Mouse (Mus musculus): ENCODE results near the gene Tbc1d24. TPM values are rescaled to one million over a fixed set of nuclear protein-coding genes. Genes with fewer than 3 reads are reported as not detected.
"Not testable (repeated sequence)": the region's sequence is repeated elsewhere in the genome, so short reads cannot be mapped to it uniquely, and the experiment has no call there.

Tbc1d24 gene
- polyA plus RNA-seq, 1 experiment: 14.4 TPM

DNA sequence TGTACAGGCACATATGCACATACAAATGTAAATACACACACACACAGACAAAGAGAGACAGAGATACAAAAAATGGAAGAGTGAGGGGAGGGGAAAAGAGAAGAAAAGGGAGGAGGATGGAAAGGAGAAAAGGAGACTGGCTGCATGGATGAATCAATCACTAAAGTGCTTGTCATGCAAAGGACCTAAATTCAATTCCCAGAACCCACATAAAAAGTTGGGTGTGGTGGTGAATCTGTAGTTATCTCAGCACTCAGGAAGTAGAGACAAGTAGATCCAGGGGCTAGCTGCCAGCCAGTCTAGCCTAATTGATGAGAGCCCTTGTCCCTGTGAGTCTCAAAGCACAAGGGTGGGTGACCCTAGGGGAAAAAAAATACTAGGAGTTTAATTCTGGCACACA is 71.3 kb downstream of the Tbc1d24 start:
- TF ChIP-seq CTCF (IDR thresholded peaks at IDR 0.05; ENCODE audit: low read depth, low read length) (no peak), POLR2A (IDR thresholded peaks at IDR 0.05; ENCODE audit: insufficient read depth, low read length) (no peak), EP300 (IDR thresholded peaks at IDR 0.05; ENCODE audit: insufficient read depth, low read depth, low read length) (no peak)
- Histone ChIP-seq H3K4me3 (ENCODE audit: low read depth, low read length) (no peak overlapping the region), H3K27ac (ENCODE audit: insufficient read depth, low read length) (peak overlapping the region; percentile 91), H3K9me3 (replicated peaks; ENCODE audit: control insufficient read depth, insufficient read depth, low read length, poor library complexity, severe bottlenecking) (no peaks in the 10 kb centered on the region), H3K36me3 (ENCODE audit: control insufficient read depth, insufficient read depth, low read length, poor library complexity, severe bottlenecking) (no peaks in the 10 kb centered on the region), H3K4me1 (ENCODE audit: control insufficient read depth, insufficient read depth, low read length) (peaks cover 6% of the 10 kb centered on the region), H3K9ac (ENCODE audit: low read depth, poor library complexity, severe bottlenecking) (no peak overlapping the region), H3K27me3 (ENCODE audit: control insufficient read depth, insufficient read depth, low read length, poor library complexity, severe bottlenecking) (no peaks in the 10 kb centered on the region)

- not testable (repeated sequence) for H3K27ac ChIP-seq (ENCODE audit: insufficient read depth, low read length); H3K36me3 ChIP-seq (ENCODE audit: control insufficient read depth, insufficient read depth, low read length, poor library complexity, severe bottlenecking); H3K4me3 ChIP-seq (ENCODE audit: low read depth, low read length); H3K9ac ChIP-seq (ENCODE audit: low read depth, poor library complexity, severe bottlenecking); H3K9me3 ChIP-seq (replicated peaks; ENCODE audit: control insufficient read depth, insufficient read depth, low read length, poor library complexity, severe bottlenecking); H3K4me1 ChIP-seq (ENCODE audit: control insufficient read depth, insufficient read depth, low read length); H3K27me3 ChIP-seq (ENCODE audit: control insufficient read depth, insufficient read depth, low read length, poor library complexity, severe bottlenecking)
- peak; percentile 4 for TF ChIP-seq CTCF (IDR thresholded peaks at IDR 0.05; ENCODE audit: low read depth, low read length)
These were observed 72.4 kb downstream of the Tbc1d24 start for GRCm38 (mm10) chr17:24132919-24133318.

DNA sequence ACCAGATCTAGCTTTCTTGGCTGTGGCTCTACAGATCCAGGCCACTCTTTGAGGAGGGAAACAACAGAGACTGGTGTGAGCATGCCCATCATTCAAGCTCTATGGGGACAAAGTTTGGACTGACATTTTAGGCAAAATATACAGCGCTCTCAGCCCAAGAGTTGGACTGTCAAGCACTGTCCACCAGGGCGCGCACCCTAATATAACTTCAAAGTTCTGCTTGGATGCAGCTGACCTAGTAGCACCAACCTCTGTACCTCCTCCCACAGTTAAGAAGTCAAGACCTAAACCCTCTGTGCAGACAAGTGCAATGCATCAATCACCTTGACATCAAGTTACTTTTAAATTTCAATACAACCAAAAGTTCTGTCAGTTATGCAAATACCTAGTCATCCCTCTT is 73.8 kb downstream of the Tbc1d24 start:
- Histone ChIP-seq H3K4me3 (ENCODE audit: low read depth, low read length) (no peak overlapping the region), H3K9ac (ENCODE audit: low read depth, poor library complexity, severe bottlenecking) (no peak overlapping the region), H3K27me3 (ENCODE audit: control insufficient read depth, insufficient read depth, low read length, poor library complexity, severe bottlenecking) (no peaks in the 10 kb centered on the region), H3K36me3 (ENCODE audit: control insufficient read depth, insufficient read depth, low read length, poor library complexity, severe bottlenecking) (no peaks in the 10 kb centered on the region), H3K4me1 (ENCODE audit: control insufficient read depth, insufficient read depth, low read length) (peaks cover 6% of the 10 kb centered on the region), H3K27ac (ENCODE audit: insufficient read depth, low read length) (no peak overlapping the region), H3K9me3 (replicated peaks; ENCODE audit: control insufficient read depth, insufficient read depth, low read length, poor library complexity, severe bottlenecking) (no peaks in the 10 kb centered on the region)
- peak; percentile 57 for TF ChIP-seq CTCF (IDR thresholded peaks at IDR 0.05; ENCODE audit: low read depth, low read length)
- TF ChIP-seq POLR2A (IDR thresholded peaks at IDR 0.05; ENCODE audit: insufficient read depth, low read length): no peak
- no peak for TF ChIP-seq EP300 (IDR thresholded peaks at IDR 0.05; ENCODE audit: insufficient read depth, low read depth, low read length)

GRCm38 (mm10) chr17:24129246-24129645 is 76.1 kb downstream of the Tbc1d24 start:
- H3K27ac ChIP-seq (ENCODE audit: insufficient read depth, low read length); H3K9ac ChIP-seq (ENCODE audit: low read depth, poor library complexity, severe bottlenecking); H3K4me1 ChIP-seq (ENCODE audit: control insufficient read depth, insufficient read depth, low read length); H3K36me3 ChIP-seq (ENCODE audit: control insufficient read depth, insufficient read depth, low read length, poor library complexity, severe bottlenecking); H3K4me3 ChIP-seq (ENCODE audit: low read depth, low read length); H3K9me3 ChIP-seq (replicated peaks; ENCODE audit: control insufficient read depth, insufficient read depth, low read length, poor library complexity, severe bottlenecking); H3K27me3 ChIP-seq (ENCODE audit: control insufficient read depth, insufficient read depth, low read length, poor library complexity, severe bottlenecking): not testable (repeated sequence)

- no peak for TF ChIP-seq CTCF (IDR thresholded peaks at IDR 0.05; ENCODE audit: low read depth, low read length)
- no peak for TF ChIP-seq POLR2A (IDR thresholded peaks at IDR 0.05; ENCODE audit: insufficient read depth, low read length)
- TF ChIP-seq EP300 (IDR thresholded peaks at IDR 0.05; ENCODE audit: insufficient read depth, low read depth, low read length): no peak
- no peaks in the 10 kb centered on the region for H3K27me3 ChIP-seq (ENCODE audit: control insufficient read depth, insufficient read depth, low read length, poor library complexity, severe bottlenecking)
- no peak overlapping the region for H3K9ac ChIP-seq (ENCODE audit: low read depth, poor library complexity, severe bottlenecking)
- no peaks in the 10 kb centered on the region for H3K36me3 ChIP-seq (ENCODE audit: control insufficient read depth, insufficient read depth, low read length, poor library complexity, severe bottlenecking)
- H3K4me1 ChIP-seq (ENCODE audit: control insufficient read depth, insufficient read depth, low read length): peaks cover 6% of the 10 kb centered on the region
- no peak overlapping the region for H3K4me3 ChIP-seq (ENCODE audit: low read depth, low read length)
- no peak overlapping the region for H3K27ac ChIP-seq (ENCODE audit: insufficient read depth, low read length)
- no peaks in the 10 kb centered on the region for H3K9me3 ChIP-seq (replicated peaks; ENCODE audit: control insufficient read depth, insufficient read depth, low read length, poor library complexity, severe bottlenecking)
These were observed 77.8 kb downstream of the Tbc1d24 start for GRCm38 (mm10) chr17:24127592-24127991.

DNA sequence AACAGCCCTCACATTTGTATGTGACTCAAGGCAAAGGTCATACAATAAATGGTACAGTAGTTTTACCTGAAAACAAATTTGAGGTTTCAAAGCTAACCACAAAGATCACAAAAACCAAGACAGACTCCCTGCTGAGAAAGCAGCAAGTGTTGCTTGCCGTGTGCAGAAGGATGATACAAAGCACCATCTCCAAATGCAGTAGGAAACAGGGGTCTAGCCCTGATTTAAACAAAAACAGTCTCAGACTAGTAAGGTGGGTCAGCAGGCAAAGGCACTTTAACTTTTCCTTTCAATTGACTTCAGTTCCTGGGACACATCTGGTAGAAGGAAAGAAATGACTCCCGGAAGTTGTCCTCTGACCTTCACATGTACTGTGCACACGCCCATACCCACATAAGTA is 78.6 kb downstream of the Tbc1d24 start:
- TF ChIP-seq POLR2A (IDR thresholded peaks at IDR 0.05; ENCODE audit: insufficient read depth, low read length): no peak
- TF ChIP-seq CTCF (IDR thresholded peaks at IDR 0.05; ENCODE audit: low read depth, low read length): no peak
- TF ChIP-seq EP300 (IDR thresholded peaks at IDR 0.05; ENCODE audit: insufficient read depth, low read depth, low read length): no peak
- Histone ChIP-seq H3K27me3 (ENCODE audit: control insufficient read depth, insufficient read depth, low read length, poor library complexity, severe bottlenecking) (no peaks in the 10 kb centered on the region), H3K4me3 (ENCODE audit: low read depth, low read length) (no peak overlapping the region), H3K36me3 (ENCODE audit: control insufficient read depth, insufficient read depth, low read length, poor library complexity, severe bottlenecking) (no peaks in the 10 kb centered on the region), H3K27ac (ENCODE audit: insufficient read depth, low read length) (no peak overlapping the region), H3K9me3 (replicated peaks; ENCODE audit: control insufficient read depth, insufficient read depth, low read length, poor library complexity, severe bottlenecking) (no peaks in the 10 kb centered on the region), H3K9ac (ENCODE audit: low read depth, poor library complexity, severe bottlenecking) (no peak overlapping the region), H3K4me1 (ENCODE audit: control insufficient read depth, insufficient read depth, low read length) (peaks cover 6% of the 10 kb centered on the region)

Other genes starting within 250 kb of the Tbc1d24 start
- gene Prss30, start 225.0 kb downstream of the Tbc1d24 start, polyA plus RNA-seq (2011; ENCODE audit: insufficient read depth, insufficient read length, low read depth, missing spikeins): not detected in 2 replicates
- gene Prss22, start 207.5 kb downstream of the Tbc1d24 start, polyA plus RNA-seq (2011; ENCODE audit: insufficient read depth, insufficient read length, low read depth, missing spikeins): 0.45 TPM in 1 of 2 replicates, not detected in the other
- not detected in 2 replicates for gene Prss27, start 167.4 kb downstream of the Tbc1d24 start, polyA plus RNA-seq (2011; ENCODE audit: insufficient read depth, insufficient read length, low read depth, missing spikeins)
- gene Kctd5, start 132.1 kb downstream of the Tbc1d24 start, polyA plus RNA-seq (2011; ENCODE audit: insufficient read depth, insufficient read length, low read depth, missing spikeins): 66.4 and 68.4 TPM in 2 replicates
- 44.7 and 45.0 TPM in 2 replicates for gene Pdpk1, start 54.6 kb downstream of the Tbc1d24 start, polyA plus RNA-seq (2011; ENCODE audit: insufficient read depth, insufficient read length, low read depth, missing spikeins)
- 25.3 and 30.4 TPM in 2 replicates for gene Amdhd2, start 41.8 kb downstream of the Tbc1d24 start, polyA plus RNA-seq (2011; ENCODE audit: insufficient read depth, insufficient read length, low read depth, missing spikeins)
- gene Atp6v0c, start 35.9 kb downstream of the Tbc1d24 start, polyA plus RNA-seq (2011; ENCODE audit: insufficient read depth, insufficient read length, low read depth, missing spikeins): 254 and 307 TPM in 2 replicates
- 0.88 and 0.96 TPM in 2 replicates for gene Ntn3, start 4.0 kb upstream of the Tbc1d24 start, polyA plus RNA-seq (2011; ENCODE audit: insufficient read depth, insufficient read length, low read depth, missing spikeins)
- 21.0 and 24.5 TPM in 2 replicates for gene Tedc2, start 15.3 kb upstream of the Tbc1d24 start, polyA plus RNA-seq (2011; ENCODE audit: insufficient read depth, insufficient read length, low read depth, missing spikeins)
- gene Ccnf, start 45.9 kb upstream of the Tbc1d24 start, polyA plus RNA-seq (2011; ENCODE audit: insufficient read depth, insufficient read length, low read depth, missing spikeins): 133 and 151 TPM in 2 replicates
- gene Abca17, start 145.5 kb upstream of the Tbc1d24 start, polyA plus RNA-seq (2011; ENCODE audit: insufficient read depth, insufficient read length, low read depth, missing spikeins): not detected in 2 replicates
- 15.1 and 15.4 TPM in 2 replicates for gene Abca3, start 146.4 kb upstream of the Tbc1d24 start, polyA plus RNA-seq (2011; ENCODE audit: insufficient read depth, insufficient read length, low read depth, missing spikeins)
- gene Rnps1, start 209.0 kb upstream of the Tbc1d24 start, polyA plus RNA-seq (2011; ENCODE audit: insufficient read depth, insufficient read length, low read depth, missing spikeins): 323 and 334 TPM in 2 replicates
- gene Eci1, start 221.1 kb upstream of the Tbc1d24 start, polyA plus RNA-seq (2011; ENCODE audit: insufficient read depth, insufficient read length, low read depth, missing spikeins): 46.4 and 46.7 TPM in 2 replicates
- 0.42 and 0.99 TPM in 2 replicates for gene Dnase1l2, start 237.5 kb upstream of the Tbc1d24 start, polyA plus RNA-seq (2011; ENCODE audit: insufficient read depth, insufficient read length, low read depth, missing spikeins)